Mouse (Mus musculus) limb, embryonic 14.5 days (tissue): ENCODE measurements around the gene Aprt. TPM values are rescaled to one million over a fixed set of nuclear protein-coding genes. Genes with fewer than 3 reads are reported as not detected.
"Not testable (repeated sequence)": the region's sequence is repeated elsewhere in the genome, so short reads cannot be mapped to it uniquely, and the experiment has no call there.

ENCODE experiments used
- ATAC-seq: fragments of 200-750 bp; cut with Nextera tagmentation; 2 replicates; pipeline ENCODE4 v1.8.0; 2017; ENCODE audit warnings: low read depth, moderate number of reproducible peaks, moderate TSS enrichment; ENCODE audit not compliant: low FRiP score
- DNase-seq: peaks from one replicate; pipeline ENCODE4 v3.0.0-alpha.2; 2015; ENCODE audit warnings: low spot score
- H3K27ac ChIP-seq: fragments of 300-500 bp; sonication (generic); replicated peaks from 2 replicates; pipeline ENCODE4 v1.5.1; 2014; ENCODE audit warnings: low read depth, mild to moderate bottlenecking, low read length, moderate library complexity, mixed read lengths
- H3K27me3 ChIP-seq: fragments of 300-500 bp; sonication (generic); 2 replicates; pipeline ENCODE4 v1.6.1; 2014; ENCODE audit warnings: low read length, mixed read lengths; ENCODE audit not compliant: control insufficient read depth, insufficient read depth
- H3K36me3 ChIP-seq: fragments of 300-500 bp; sonication (generic); 2 replicates; pipeline ENCODE4 v1.6.1; 2014; ENCODE audit warnings: mild to moderate bottlenecking, low read length, moderate library complexity, mixed read lengths; ENCODE audit not compliant: control insufficient read depth, insufficient read depth
- H3K4me1 ChIP-seq: fragments of 300-500 bp; sonication (generic); 2 replicates; pipeline ENCODE4 v1.6.1; 2014; ENCODE audit warnings: antibody characterized with exemption, low read length, mixed read lengths; ENCODE audit not compliant: control insufficient read depth, insufficient read depth
- H3K4me2 ChIP-seq: fragments of 300-500 bp; sonication (generic); replicated peaks from 2 replicates; pipeline ENCODE4 v1.6.1; 2014; ENCODE audit warnings: low read depth, mild to moderate bottlenecking, low read length, moderate library complexity; ENCODE audit not compliant: severe bottlenecking
- H3K4me3 ChIP-seq: fragments of 300-500 bp; sonication (generic); replicated peaks from 2 replicates; pipeline ENCODE4 v1.5.1; 2014; ENCODE audit warnings: low read length
- H3K9ac ChIP-seq: fragments of 300-500 bp; sonication (generic); 2 replicates; pipeline ENCODE4 v1.6.1; 2014; ENCODE audit warnings: mild to moderate bottlenecking, low read depth, low read length, moderate library complexity; ENCODE audit not compliant: severe bottlenecking
- H3K9me3 ChIP-seq: fragments of 300-500 bp; sonication (generic); 2 replicates; pipeline ENCODE4 v1.6.1; 2016; ENCODE audit warnings: low read length; ENCODE audit not compliant: control insufficient read depth
- POLR2A ChIP-seq: fragments of 200-500 bp; IDR thresholded peaks from 2 replicates; pipeline ENCODE4 v1.8.0; 2012; ENCODE audit warnings: inconsistent platforms, mild to moderate bottlenecking, moderate library complexity, borderline replicate concordance; ENCODE audit not compliant: insufficient read depth, insufficient read length; ENCODE audit errors: extremely low read depth
- WGBS: fragments of 180-500 bp; shearing (Covaris S2); extraction: QIAGEN DNeasy Blood & Tissue Kit; methylation state at CpG from one replicate; pipeline ENCODE4 v1.1.7; 2014; 5-methylcytosine and 5-hydroxymethylcytosine counted together
- polyA plus RNA-seq, 2 experiments: library from polyadenylated mRNA; depleted of rRNA in 1 of 2; stranded (reverse) in 1 of 2; unstranded in 1 of 2; fragments of >200 nt; fragmentation: Nextera tagmentation in 1 of 2; extraction: Ambion mirVana in 1 of 2; gene quantifications; 2 replicates each; pipeline versions ENCODE4 v1.2.1 to v1.2.3; 2012 to 2014

Aprt gene
- polyA plus RNA-seq, 2 experiments: 199 to 348 TPM

GRCm38 (mm10) chr8:122573577-122573976, 3.1 kb downstream of the Aprt start:
- ATAC-seq (no peak), DNase-seq (no peak)
- Histone ChIP-seq H3K4me2 (no peak overlapping the region), H3K27me3 (no peaks in the 10 kb centered on the region), H3K36me3 (peaks cover 62% of the 10 kb centered on the region), H3K9ac (no peak overlapping the region), H3K4me1 (peaks cover 33% of the 10 kb centered on the region), H3K27ac (no peak overlapping the region), H3K9me3 (no peaks in the 10 kb centered on the region), H3K4me3 (no peak overlapping the region)
- 61% methylated on average over 9 of the region's 9 CpGs for WGBS
- no peak for TF ChIP-seq POLR2A

GRCm38 (mm10) chr8:122573176-122573575, 3.5 kb downstream of the Aprt start:
- H3K27me3 ChIP-seq, DNase-seq, H3K9me3 ChIP-seq, H3K9ac ChIP-seq, H3K4me2 ChIP-seq, H3K4me3 ChIP-seq, H3K27ac ChIP-seq, ATAC-seq: not testable (repeated sequence)
- Histone ChIP-seq H3K4me1 (peaks cover 32% of the 10 kb centered on the region), H3K36me3 (peaks cover 62% of the 10 kb centered on the region)
- 47% methylated on average over 4 of the region's 4 CpGs for whole genome bisulfite sequencing

- Histone ChIP-seq H3K4me1 (peaks cover 32% of the 10 kb centered on the region), H3K9me3 (no peaks in the 10 kb centered on the region), H3K4me2 (no peak overlapping the region), H3K27me3 (no peaks in the 10 kb centered on the region), H3K4me3 (no peak overlapping the region), H3K36me3 (peaks cover 62% of the 10 kb centered on the region), H3K9ac (no peak overlapping the region), H3K27ac (no peak overlapping the region)
- no peak for TF ChIP-seq POLR2A
- DNase-seq (no peak), ATAC-seq (no peak)
- WGBS: 90% methylated on average over 3 of the region's 3 CpGs
Observed at GRCm38 (mm10) chr8:122572751-122573150, 4.0 kb downstream of the Aprt start.

GRCm38 (mm10) chr8:122571750-122572267, 4.9 kb downstream of the Aprt start:
- Histone ChIP-seq H3K4me2 (no peak overlapping the region), H3K36me3 (peaks cover 62% of the 10 kb centered on the region), H3K4me3 (no peak overlapping the region), H3K9ac (no peak overlapping the region), H3K9me3 (no peaks in the 10 kb centered on the region), H3K27me3 (no peaks in the 10 kb centered on the region), H3K27ac (no peak overlapping the region), H3K4me1 (peaks cover 29% of the 10 kb centered on the region)
- no peak for TF ChIP-seq POLR2A
- WGBS: 90% methylated on average over 17 of the region's 17 CpGs
- DNase-seq: no peak
- ATAC-seq: no peak

GRCm38 (mm10) chr8:122571153-122571552, 5.6 kb downstream of the Aprt start:
- ATAC-seq (no peak), DNase-seq (no peak)
- no peak overlapping the region for H3K4me2 ChIP-seq
- no peak overlapping the region for H3K4me3 ChIP-seq
- no peak for TF ChIP-seq POLR2A
- H3K9me3 ChIP-seq: no peaks in the 10 kb centered on the region
- H3K4me1 ChIP-seq: peaks cover 32% of the 10 kb centered on the region
- no peaks in the 10 kb centered on the region for H3K27me3 ChIP-seq
- peaks cover 62% of the 10 kb centered on the region for H3K36me3 ChIP-seq
- H3K9ac ChIP-seq: no peak overlapping the region
- WGBS: 89% methylated on average over 11 of the region's 11 CpGs
- H3K27ac ChIP-seq: no peak overlapping the region

GRCm38 (mm10) chr8:122569996-122570395, 6.7 kb downstream of the Aprt start:
- H3K4me3 ChIP-seq: peak overlapping the region; percentile 93; the same call in 1 of the 2 replicates

More at GRCm38 (mm10) chr8:122569996-122570395, 6.7 kb downstream of the Aprt start:
- no peak for ATAC-seq
- H3K27ac ChIP-seq: no peak overlapping the region
- H3K27me3 ChIP-seq: no peaks in the 10 kb centered on the region
- peaks cover 20% of the 10 kb centered on the region for H3K4me1 ChIP-seq
- TF ChIP-seq POLR2A: no peak
- 92% methylated on average over 16 of the region's 16 CpGs for WGBS
- H3K36me3 ChIP-seq: peaks cover 59% of the 10 kb centered on the region
- H3K4me2 ChIP-seq: no peak overlapping the region
- H3K9me3 ChIP-seq: no peaks in the 10 kb centered on the region
- no peak for DNase-seq
- no peak overlapping the region for H3K9ac ChIP-seq
